Mouse (Mus musculus): Measurements from ENCODE around the gene Olfr1124. TPM values are rescaled to one million over a fixed set of nuclear protein-coding genes. Genes with fewer than 3 reads are reported as not detected.
"Not testable (repeated sequence)": the region's sequence is repeated elsewhere in the genome, so short reads cannot be mapped to it uniquely, and the experiment has no call there.

The Olfr1124 gene
- polyA plus RNA-seq (2014; fragmentation: Nextera tagmentation; extraction: Ambion mirVana), result not detected in 2 replicates

GRCm38 (mm10) chr2:87429975-87430374, at the start of gene Olfr1124:
Olfr1124 (plus strand) TSS chr2:87430275.
- no peaks in the 10 kb centered on the region for H3K9me3 ChIP-seq (ENCODE audit: control insufficient read depth, low read length)
- no peak within 1 kb of the TSS for H3K4me2 ChIP-seq (ENCODE audit: low read length)
- 86% methylated on average over 1 of the region's 1 CpGs for WGBS
- H3K27me3 ChIP-seq (ENCODE audit: control insufficient read depth, insufficient read depth, low read length), result no peaks in the 10 kb centered on the region
- no peak within 1 kb of the TSS for H3K9ac ChIP-seq (ENCODE audit: low read length)
- H3K4me1 ChIP-seq (ENCODE audit: control insufficient read depth in 2 of 2, insufficient read depth in 2 of 2, low read length in 2 of 2), result no peaks in the 10 kb centered on the region
- no peak for ATAC-seq (ENCODE audit: insufficient number of reproducible peaks, insufficient read depth, low FRiP score, low read depth)
- H3K36me3 ChIP-seq (ENCODE audit: control insufficient read depth, insufficient read depth, low read length), result no peaks in the 10 kb centered on the region
- H3K4me3 ChIP-seq (ENCODE audit: control insufficient read depth in 1 of 2, insufficient read depth in 1 of 2, low read depth in 1 of 2, low read length in 2 of 2), result no peak within 1 kb of the TSS
- H3K27ac ChIP-seq (replicated peaks in 1 of 2; ENCODE audit: control insufficient read depth in 1 of 2, insufficient read depth in 1 of 2, low read depth in 2 of 2, low read length in 2 of 2), result no peak within 1 kb of the TSS

- Histone ChIP-seq H3K4me1 (ENCODE audit: control insufficient read depth in 2 of 2, insufficient read depth in 2 of 2, low read length in 2 of 2) (no peaks in the 10 kb centered on the region), H3K36me3 (ENCODE audit: control insufficient read depth, insufficient read depth, low read length) (no peaks in the 10 kb centered on the region), H3K9ac (ENCODE audit: low read length) (no peak overlapping the region), H3K9me3 (ENCODE audit: control insufficient read depth, low read length) (no peaks in the 10 kb centered on the region), H3K4me3 (ENCODE audit: control insufficient read depth in 1 of 2, insufficient read depth in 1 of 2, low read depth in 1 of 2, low read length in 2 of 2) (no peak overlapping the region), H3K27ac (replicated peaks in 1 of 2; ENCODE audit: control insufficient read depth in 1 of 2, insufficient read depth in 1 of 2, low read depth in 2 of 2, low read length in 2 of 2) (peak overlapping the region in 1 of 2 experiments; percentile 35; a peak in 2 of 4 replicates), H3K4me2 (ENCODE audit: low read length) (no peak overlapping the region), H3K27me3 (ENCODE audit: control insufficient read depth, insufficient read depth, low read length) (no peaks in the 10 kb centered on the region)
- no peak for ATAC-seq (ENCODE audit: insufficient number of reproducible peaks, insufficient read depth, low FRiP score, low read depth)
- WGBS, result 31% methylated on average over 2 of the region's 2 CpGs
Observed at GRCm38 (mm10) chr2:87383935-87384334, 46.1 kb upstream of the Olfr1124 start.

GRCm38 (mm10) chr2:87385549-87385948, 44.5 kb upstream of the Olfr1124 start, which contains the start of gene Olfr1122:
Olfr1122 (plus strand) TSS chr2:87385849.
- H3K9me3 ChIP-seq (ENCODE audit: control insufficient read depth, low read length), result no peaks in the 10 kb centered on the region
- H3K27ac ChIP-seq (replicated peaks in 1 of 2; ENCODE audit: control insufficient read depth in 1 of 2, insufficient read depth in 1 of 2, low read depth in 2 of 2, low read length in 2 of 2), result no peak within 1 kb of the TSS
- H3K36me3 ChIP-seq (ENCODE audit: control insufficient read depth, insufficient read depth, low read length), result no peaks in the 10 kb centered on the region
- H3K27me3 ChIP-seq (ENCODE audit: control insufficient read depth, insufficient read depth, low read length), result no peaks in the 10 kb centered on the region
- H3K4me1 ChIP-seq (ENCODE audit: control insufficient read depth in 2 of 2, insufficient read depth in 2 of 2, low read length in 2 of 2), result no peaks in the 10 kb centered on the region
- H3K9ac ChIP-seq (ENCODE audit: low read length), result no peak within 1 kb of the TSS
- WGBS, result 86% methylated on average over 2 of the region's 2 CpGs
- H3K4me3 ChIP-seq (ENCODE audit: control insufficient read depth in 1 of 2, insufficient read depth in 1 of 2, low read depth in 1 of 2, low read length in 2 of 2), result no peak within 1 kb of the TSS
- ATAC-seq (ENCODE audit: insufficient number of reproducible peaks, insufficient read depth, low FRiP score, low read depth), result no peak
- H3K4me2 ChIP-seq (ENCODE audit: low read length), result no peak within 1 kb of the TSS

- H3K27me3 ChIP-seq (ENCODE audit: control insufficient read depth, insufficient read depth, low read length); H3K9me3 ChIP-seq (ENCODE audit: control insufficient read depth, low read length); H3K27ac ChIP-seq (replicated peaks in 1 of 2; ENCODE audit: control insufficient read depth in 1 of 2, insufficient read depth in 1 of 2, low read depth in 2 of 2, low read length in 2 of 2); H3K4me1 ChIP-seq (ENCODE audit: control insufficient read depth in 2 of 2, insufficient read depth in 2 of 2, low read length in 2 of 2); H3K4me2 ChIP-seq (ENCODE audit: low read length); H3K9ac ChIP-seq (ENCODE audit: low read length); H3K36me3 ChIP-seq (ENCODE audit: control insufficient read depth, insufficient read depth, low read length); H3K4me3 ChIP-seq (ENCODE audit: control insufficient read depth in 1 of 2, insufficient read depth in 1 of 2, low read depth in 1 of 2, low read length in 2 of 2): not testable (repeated sequence)
- peak; percentile 39 for ATAC-seq (ENCODE audit: insufficient number of reproducible peaks, insufficient read depth, low FRiP score, low read depth)
- WGBS, result 86% methylated on average over 5 of the region's 5 CpGs
Observed at GRCm38 (mm10) chr2:87393605-87394004, 36.5 kb upstream of the Olfr1124 start.

- H3K36me3 ChIP-seq (ENCODE audit: control insufficient read depth, insufficient read depth, low read length); H3K9ac ChIP-seq (ENCODE audit: low read length); ATAC-seq (ENCODE audit: insufficient number of reproducible peaks, insufficient read depth, low FRiP score, low read depth); H3K4me1 ChIP-seq (ENCODE audit: control insufficient read depth in 2 of 2, insufficient read depth in 2 of 2, low read length in 2 of 2); H3K9me3 ChIP-seq (ENCODE audit: control insufficient read depth, low read length); H3K4me2 ChIP-seq (ENCODE audit: low read length); H3K4me3 ChIP-seq (ENCODE audit: control insufficient read depth in 1 of 2, insufficient read depth in 1 of 2, low read depth in 1 of 2, low read length in 2 of 2); H3K27me3 ChIP-seq (ENCODE audit: control insufficient read depth, insufficient read depth, low read length); H3K27ac ChIP-seq (replicated peaks in 1 of 2; ENCODE audit: control insufficient read depth in 1 of 2, insufficient read depth in 1 of 2, low read depth in 2 of 2, low read length in 2 of 2): not testable (repeated sequence)
- WGBS, result 72% methylated on average over 7 of the region's 7 CpGs
Observed at GRCm38 (mm10) chr2:87394686-87395085, 35.4 kb upstream of the Olfr1124 start.

GRCm38 (mm10) chr2:87416335-87416734, 13.7 kb upstream of the Olfr1124 start, which contains the start of gene Olfr1123:
Olfr1123 (plus strand) TSS chr2:87416635.
- Histone ChIP-seq H3K4me1 (ENCODE audit: control insufficient read depth in 2 of 2, insufficient read depth in 2 of 2, low read length in 2 of 2) (no peaks in the 10 kb centered on the region), H3K4me2 (ENCODE audit: low read length) (no peak within 1 kb of the TSS), H3K9me3 (ENCODE audit: control insufficient read depth, low read length) (no peaks in the 10 kb centered on the region), H3K9ac (ENCODE audit: low read length) (no peak within 1 kb of the TSS), H3K36me3 (ENCODE audit: control insufficient read depth, insufficient read depth, low read length) (no peaks in the 10 kb centered on the region), H3K27ac (replicated peaks in 1 of 2; ENCODE audit: control insufficient read depth in 1 of 2, insufficient read depth in 1 of 2, low read depth in 2 of 2, low read length in 2 of 2) (no peak within 1 kb of the TSS), H3K4me3 (ENCODE audit: control insufficient read depth in 1 of 2, insufficient read depth in 1 of 2, low read depth in 1 of 2, low read length in 2 of 2) (no peak within 1 kb of the TSS), H3K27me3 (ENCODE audit: control insufficient read depth, insufficient read depth, low read length) (no peaks in the 10 kb centered on the region)
- no peak for ATAC-seq (ENCODE audit: insufficient number of reproducible peaks, insufficient read depth, low FRiP score, low read depth)
- WGBS, result 85% methylated on average over 1 of the region's 1 CpGs

- Histone ChIP-seq H3K4me1 (ENCODE audit: control insufficient read depth in 2 of 2, insufficient read depth in 2 of 2, low read length in 2 of 2) (no peaks in the 10 kb centered on the region), H3K4me3 (ENCODE audit: control insufficient read depth in 1 of 2, insufficient read depth in 1 of 2, low read depth in 1 of 2, low read length in 2 of 2) (no peak overlapping the region), H3K27ac (replicated peaks in 1 of 2; ENCODE audit: control insufficient read depth in 1 of 2, insufficient read depth in 1 of 2, low read depth in 2 of 2, low read length in 2 of 2) (no peak overlapping the region), H3K36me3 (ENCODE audit: control insufficient read depth, insufficient read depth, low read length) (no peaks in the 10 kb centered on the region), H3K27me3 (ENCODE audit: control insufficient read depth, insufficient read depth, low read length) (no peaks in the 10 kb centered on the region), H3K9ac (ENCODE audit: low read length) (no peak overlapping the region), H3K4me2 (ENCODE audit: low read length) (no peak overlapping the region), H3K9me3 (ENCODE audit: control insufficient read depth, low read length) (no peaks in the 10 kb centered on the region)
- ATAC-seq (ENCODE audit: insufficient number of reproducible peaks, insufficient read depth, low FRiP score, low read depth), result no peak
- 87% methylated on average over 16 of the region's 16 CpGs for WGBS
Observed at GRCm38 (mm10) chr2:87437731-87438130, 7.7 kb downstream of the Olfr1124 start.

GRCm38 (mm10) chr2:87453662-87454061, 23.6 kb downstream of the Olfr1124 start, which contains the start of gene Olfr1126:
Olfr1126 (plus strand) TSS chr2:87453962.
- Histone ChIP-seq H3K36me3 (ENCODE audit: control insufficient read depth, insufficient read depth, low read length) (no peaks in the 10 kb centered on the region), H3K9me3 (ENCODE audit: control insufficient read depth, low read length) (no peaks in the 10 kb centered on the region), H3K9ac (ENCODE audit: low read length) (no peak within 1 kb of the TSS), H3K4me3 (ENCODE audit: control insufficient read depth in 1 of 2, insufficient read depth in 1 of 2, low read depth in 1 of 2, low read length in 2 of 2) (no peak within 1 kb of the TSS), H3K4me2 (ENCODE audit: low read length) (no peak within 1 kb of the TSS), H3K4me1 (ENCODE audit: control insufficient read depth in 2 of 2, insufficient read depth in 2 of 2, low read length in 2 of 2) (no peaks in the 10 kb centered on the region), H3K27ac (replicated peaks in 1 of 2; ENCODE audit: control insufficient read depth in 1 of 2, insufficient read depth in 1 of 2, low read depth in 2 of 2, low read length in 2 of 2) (no peak within 1 kb of the TSS), H3K27me3 (ENCODE audit: control insufficient read depth, insufficient read depth, low read length) (no peaks in the 10 kb centered on the region)
- no peak for ATAC-seq (ENCODE audit: insufficient number of reproducible peaks, insufficient read depth, low FRiP score, low read depth)

All from heart, embryonic 14.5 days (tissue).